Mouse (Mus musculus) layer of hippocampus, adult 2 months (tissue): ENCODE data around the gene Nup133. TPM values are rescaled to one million over a fixed set of nuclear protein-coding genes. Genes with fewer than 3 reads are reported as not detected.
A peak's percentile ranks its signal among the peaks of the same experiment; 100 is the strongest.

Source experiments
- DNase-seq, 2 experiments: peaks; one replicate each; pipeline ENCODE4 v3.0.0; 2022; ENCODE audit warnings: low spot score in 2 of 2
- H3K27ac ChIP-seq: fragments of 200-600 bp; 2 replicates; pipeline ENCODE4 v1.8.1; 2022
- H3K4me3 ChIP-seq: fragments of 200-600 bp; 2 replicates; pipeline ENCODE4 v1.8.1; 2022; ENCODE audit warnings: mild to moderate bottlenecking
- CTCF ChIP-seq: fragments of 200-600 bp; conservative IDR thresholded peaks from 2 replicates; pipeline ENCODE4 v1.8.1; 2022; ENCODE audit warnings: antibody characterized with exemption, mild to moderate bottlenecking, moderate library complexity
- total RNA-seq, 2 experiments: library from RNA; stranded (reverse); gene quantifications; 2 replicates each; pipeline ENCODE4 v1.2.3; 2021

Gene Nup133
- total RNA-seq, 2 experiments from 2014 or later, result 21.0 to 25.7 TPM

GRCm38 (mm10) chr8:123872048-123872447 is 77.0 kb downstream of the Nup133 start:
- no peak for DNase-seq
- H3K4me3 ChIP-seq, result no peak overlapping the region
- peak overlapping the region; percentile 64; the same call in 1 of the 2 replicates for H3K27ac ChIP-seq
- no peak for TF ChIP-seq CTCF

DNA sequence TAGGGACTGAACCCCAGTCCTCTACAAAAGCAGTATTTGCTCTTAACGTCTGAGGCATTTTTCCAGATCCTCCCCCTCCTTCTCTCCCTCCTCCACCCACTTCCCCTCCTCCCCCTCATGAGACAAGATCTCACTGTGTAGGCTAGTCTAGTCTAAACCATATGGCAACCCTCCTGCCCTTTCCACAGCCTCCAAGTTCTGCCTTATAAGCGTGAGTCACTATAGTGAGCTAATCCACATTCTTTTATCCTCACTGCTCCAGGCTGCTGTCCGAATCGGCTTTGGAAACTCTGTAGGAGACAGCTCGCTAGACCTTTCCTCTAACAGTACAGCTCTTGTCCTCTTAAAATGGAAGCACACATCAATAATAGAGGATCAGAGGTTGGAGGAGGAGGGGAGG is 82.1 kb downstream of the Nup133 start:
- DNase-seq, result no peak
- no peak for TF ChIP-seq CTCF

GRCm38 (mm10) chr8:123865786-123866185 is 83.3 kb downstream of the Nup133 start:
- TF ChIP-seq CTCF, result no peak

More for the DNA sequence above, 82.1 kb downstream of the Nup133 start:
- peak overlapping the region; percentile 61 for H3K27ac ChIP-seq
- no peak overlapping the region for H3K4me3 ChIP-seq

DNA sequence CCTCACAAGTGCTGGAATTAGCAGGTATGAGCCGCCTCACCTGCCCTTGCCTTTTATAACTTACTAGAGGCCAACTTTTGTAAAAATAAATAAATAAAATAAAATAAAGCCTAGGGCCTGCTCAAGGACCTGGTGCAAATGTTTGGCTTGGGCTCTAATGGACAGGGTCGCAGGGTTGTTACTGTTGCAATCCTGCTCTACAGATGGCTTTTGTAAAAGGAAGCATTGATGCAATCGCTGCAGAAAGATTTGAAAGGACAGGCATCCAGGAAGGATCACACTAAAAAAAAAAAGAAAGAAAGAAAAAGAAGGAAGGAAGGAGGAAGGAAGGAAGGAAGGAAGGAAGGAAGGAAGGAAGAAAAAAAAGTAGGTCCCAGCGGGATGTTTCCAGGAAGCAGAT is 88.7 kb downstream of the Nup133 start:
- TF ChIP-seq CTCF, result no peak
- DNase-seq, result no peak
- H3K27ac ChIP-seq, result peak overlapping the region; percentile 99
- H3K4me3 ChIP-seq, result peak overlapping the region; percentile 97

More at GRCm38 (mm10) chr8:123865786-123866185, 83.3 kb downstream of the Nup133 start:
- H3K4me3 ChIP-seq, result no peak overlapping the region
- H3K27ac ChIP-seq, result no peak overlapping the region
- no peak for DNase-seq

- peak within 1 kb of the TSS; percentile 99 for H3K27ac ChIP-seq
- DNase-seq, result peak; percentile 56 to 71
- peak within 1 kb of the TSS; percentile 97 for H3K4me3 ChIP-seq
- TF ChIP-seq CTCF, result peak; percentile 53
Observed at GRCm38 (mm10) chr8:123859648-123860259, 89.3 kb downstream of the Nup133 start, which contains the start of gene Ccsap. Ccsap (minus strand) TSS chr8:123860209.

GRCm38 (mm10) chr8:123858941-123859647 is 90.0 kb downstream of the Nup133 start:
- DNase-seq, result peak; percentile 90 to 94
- H3K27ac ChIP-seq, result peak overlapping the region; percentile 99
- peak; percentile 55 for TF ChIP-seq CTCF

DNA sequence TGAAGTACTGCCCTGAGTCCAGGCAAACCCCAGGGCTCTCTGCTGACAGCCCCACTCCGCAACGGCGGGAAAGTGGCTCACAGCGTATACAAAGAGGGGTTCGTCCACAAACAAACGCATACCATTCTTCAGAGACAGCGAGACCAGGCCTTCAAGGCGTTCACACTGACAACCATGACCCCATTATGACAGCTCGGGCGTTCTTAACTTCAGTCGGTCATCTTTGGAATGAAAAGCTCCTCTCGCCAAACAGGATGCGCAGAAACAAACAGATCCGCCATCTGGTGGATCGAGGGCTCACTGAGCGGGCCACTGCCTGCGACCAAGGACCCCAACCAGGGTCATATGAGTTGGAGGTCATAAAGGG is 90.5 kb downstream of the Nup133 start:
- TF ChIP-seq CTCF, result no peak
- Histone ChIP-seq H3K4me3 (peak overlapping the region; percentile 97), H3K27ac (peak overlapping the region; percentile 99)
- no peak for DNase-seq

More at GRCm38 (mm10) chr8:123858941-123859647, 90.0 kb downstream of the Nup133 start:
- peak overlapping the region; percentile 97 for H3K4me3 ChIP-seq

GRCm38 (mm10) chr8:123857361-123857760 is 91.7 kb downstream of the Nup133 start:
- peak overlapping the region; percentile 99 for H3K27ac ChIP-seq
- no peak for TF ChIP-seq CTCF
- H3K4me3 ChIP-seq, result peak overlapping the region; percentile 97
- DNase-seq, result no peak

DNA sequence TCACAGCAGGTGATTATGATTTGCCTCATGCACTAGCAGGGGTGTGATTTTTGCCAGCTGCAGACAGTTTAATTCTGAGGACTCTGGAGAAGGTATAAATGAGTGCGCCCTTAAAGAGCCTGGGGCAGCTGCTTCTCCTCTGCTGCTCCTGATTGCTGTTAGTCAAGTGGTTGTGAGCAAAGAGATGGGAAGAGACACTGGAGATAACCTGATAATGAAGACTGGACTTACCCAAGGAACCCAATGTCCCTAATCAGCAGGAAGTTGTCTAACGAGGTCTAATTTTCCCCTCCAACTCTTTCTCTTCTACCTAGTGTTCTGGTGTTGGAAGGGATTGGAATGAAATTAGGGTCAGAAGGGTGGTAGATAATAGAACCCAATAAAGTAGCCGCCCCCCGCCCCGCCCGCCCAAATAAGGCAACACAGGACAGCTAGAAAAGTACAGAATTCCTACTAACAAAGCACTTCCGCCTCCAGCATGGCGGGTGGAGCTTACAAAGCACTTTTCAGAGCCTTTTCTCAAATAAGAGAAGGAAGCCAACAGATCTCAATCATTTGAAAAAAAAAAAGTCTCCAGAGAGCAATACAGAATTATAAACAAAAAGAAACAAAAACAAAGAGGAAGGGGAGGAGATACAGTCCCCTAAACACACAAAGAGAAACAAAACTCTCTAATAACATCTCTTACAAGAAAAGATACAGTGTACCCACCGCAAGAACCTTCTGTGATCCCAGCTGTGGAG is 94.2 kb downstream of the Nup133 start:
- no peak for DNase-seq
- TF ChIP-seq CTCF, result no peak

DNA sequence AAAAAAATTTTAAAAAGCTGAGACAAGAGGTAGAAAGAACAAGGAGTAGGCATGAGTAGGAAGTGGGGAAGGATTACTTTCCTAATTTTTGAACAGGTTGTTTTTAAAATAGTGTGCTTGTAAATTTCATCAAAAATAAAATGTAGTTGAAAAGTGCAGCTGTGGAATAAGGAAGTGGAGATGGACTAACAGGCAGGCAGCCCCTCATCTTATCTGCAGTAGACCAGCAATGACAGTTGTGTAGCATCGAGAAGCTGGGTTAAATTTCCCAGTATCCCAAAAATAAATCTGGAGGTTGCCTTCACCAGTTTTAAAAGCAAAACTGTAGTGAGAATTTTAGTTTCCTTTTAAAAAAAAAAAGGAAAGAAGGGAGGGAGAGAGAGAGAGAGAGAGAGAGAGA is 94.8 kb downstream of the Nup133 start:
- Histone ChIP-seq H3K27ac (no peak overlapping the region), H3K4me3 (no peak overlapping the region)
- TF ChIP-seq CTCF, result no peak
- no peak for DNase-seq

More for the DNA sequence above, 94.2 kb downstream of the Nup133 start:
- no peak overlapping the region for H3K27ac ChIP-seq
- no peak overlapping the region for H3K4me3 ChIP-seq

GRCm38 (mm10) chr8:123851590-123851989 is 97.5 kb downstream of the Nup133 start:
- H3K27ac ChIP-seq, result no peak overlapping the region
- TF ChIP-seq CTCF, result no peak
- DNase-seq, result no peak
- no peak overlapping the region for H3K4me3 ChIP-seq

GRCm38 (mm10) chr8:123849352-123849751 is 99.7 kb downstream of the Nup133 start:
- TF ChIP-seq CTCF, result no peak
- Histone ChIP-seq H3K27ac (no peak overlapping the region), H3K4me3 (no peak overlapping the region)
- no peak for DNase-seq

GRCm38 (mm10) chr8:123847546-123847945 is 101.5 kb downstream of the Nup133 start:
- no peak overlapping the region for H3K4me3 ChIP-seq
- peak overlapping the region; percentile 84 for H3K27ac ChIP-seq
- TF ChIP-seq CTCF, result no peak
- no peak for DNase-seq

Other genes with a start within 250 kb of the Nup133 start
- gene Rab4a, start 143.3 kb downstream of the Nup133 start, total RNA-seq, result 10 to 100 TPM; 41.8 to 48.0 TPM
- 10 to 100 TPM; 62.3 to 62.7 TPM for gene Ccsap, start 89.1 kb downstream of the Nup133 start, total RNA-seq
- 1 to 10 TPM; 6.0 to 6.5 TPM for gene Acta1, start 54.5 kb downstream of the Nup133 start, total RNA-seq
- gene Abcb10, start 33.9 kb upstream of the Nup133 start, total RNA-seq, result 10 to 100 TPM; 16.9 to 17.9 TPM
- 10 to 100 TPM; 21.1 to 21.9 TPM for gene Taf5l, start 72.1 kb upstream of the Nup133 start, total RNA-seq
- 10 to 100 TPM; 11.2 to 12.3 TPM for gene Urb2, start 72.2 kb upstream of the Nup133 start, total RNA-seq